Mouse (Mus musculus): Measurements from ENCODE around the gene Nkx2-2.
"Not testable (repeated sequence)": the region's sequence is repeated elsewhere in the genome, so short reads cannot be mapped to it uniquely, and the experiment has no call there.

The Nkx2-2 gene

GRCm38 (mm10) chr2:147181926-147182708 is 11.9 kb downstream of the Nkx2-2 start:
- in situ Hi-C loops (cut with MboI, MseI), result loop anchor here (5.0 to 10.0 kb wide), 2 partner anchors 335 to 757 kb away; no protein-coding TSS in a partner anchor

GRCm38 (mm10) chr2:147181304-147181665 is 12.8 kb downstream of the Nkx2-2 start:
- in situ Hi-C loops (cut with MboI, MseI), result loop anchor here (5.0 to 10.0 kb wide), 2 partner anchors 334 to 756 kb away; no protein-coding TSS in a partner anchor

GRCm38 (mm10) chr2:147180649-147181303 is 13.3 kb downstream of the Nkx2-2 start:
- in situ Hi-C loops (cut with MboI, MseI), result loop anchor here (5.0 to 10.0 kb wide), 2 partner anchors 333 to 756 kb away; no protein-coding TSS in a partner anchor

- in situ Hi-C loops (cut with MboI, MseI), result loop anchor here (5.0 kb wide), 6 partner anchors 76 to 566 kb away; no protein-coding TSS in a partner anchor
Measured at GRCm38 (mm10) chr2:147178091-147179059, 15.7 kb downstream of the Nkx2-2 start.

GRCm38 (mm10) chr2:147177672-147178071 is 16.4 kb downstream of the Nkx2-2 start:
- in situ Hi-C loops (cut with MboI, MseI), result loop anchor here (5.0 kb wide), 6 partner anchors 75 to 565 kb away; no protein-coding TSS in a partner anchor

- in situ Hi-C loops (cut with MboI, MseI), result loop anchor here (5.0 kb wide), 6 partner anchors 73 to 563 kb away; no protein-coding TSS in a partner anchor
Measured at GRCm38 (mm10) chr2:147175296-147175695, 18.7 kb downstream of the Nkx2-2 start.

GRCm38 (mm10) chr2:147173751-147174150 is 20.3 kb downstream of the Nkx2-2 start:
- in situ Hi-C loops (cut with MboI, MseI), result no loop called here

GRCm38 (mm10) chr2:147170538-147170937 is 23.5 kb downstream of the Nkx2-2 start:
- in situ Hi-C loops (cut with MboI, MseI), result not testable (repeated sequence)

- in situ Hi-C loops (cut with MboI, MseI), result no loop called here
Measured at GRCm38 (mm10) chr2:147165863-147166262, 28.2 kb downstream of the Nkx2-2 start.

- in situ Hi-C loops (cut with MboI, MseI), result no loop called here
Measured at GRCm38 (mm10) chr2:147165376-147165775, 28.7 kb downstream of the Nkx2-2 start.

GRCm38 (mm10) chr2:147152543-147152942 is 41.5 kb downstream of the Nkx2-2 start:
- in situ Hi-C loops (cut with MboI, MseI), result no loop called here
